Mouse (Mus musculus) gastrocnemius, adult 18-20 months (tissue): Measurements from ENCODE around the gene Srd5a1. TPM values are rescaled to one million over a fixed set of nuclear protein-coding genes. Genes with fewer than 3 reads are reported as not detected.
"Not testable (repeated sequence)": the region's sequence is repeated elsewhere in the genome, so short reads cannot be mapped to it uniquely, and the experiment has no call there.

Experiments used
- DNase-seq: peaks from one replicate; pipeline ENCODE4 v3.0.0; 2021; ENCODE audit warnings: low spot score
- long read RNA-seq, 2 experiments: library from polyadenylated mRNA; stranded (forward); transcript quantifications; one replicate each; pipeline ENCODE4 v2.0.0; 2021
- total RNA-seq, 2 experiments: library from RNA; stranded (reverse); gene quantifications; 2 replicates each; pipeline ENCODE4 v1.2.3; 2021

The Srd5a1 gene
- total RNA-seq: under 1 TPM in 1 of 2 experiments, not detected in 1; 0.28 TPM
- long read RNA-seq, experiment 1: 0 reads
- long read RNA-seq, experiment 2: 0 reads

DNA sequence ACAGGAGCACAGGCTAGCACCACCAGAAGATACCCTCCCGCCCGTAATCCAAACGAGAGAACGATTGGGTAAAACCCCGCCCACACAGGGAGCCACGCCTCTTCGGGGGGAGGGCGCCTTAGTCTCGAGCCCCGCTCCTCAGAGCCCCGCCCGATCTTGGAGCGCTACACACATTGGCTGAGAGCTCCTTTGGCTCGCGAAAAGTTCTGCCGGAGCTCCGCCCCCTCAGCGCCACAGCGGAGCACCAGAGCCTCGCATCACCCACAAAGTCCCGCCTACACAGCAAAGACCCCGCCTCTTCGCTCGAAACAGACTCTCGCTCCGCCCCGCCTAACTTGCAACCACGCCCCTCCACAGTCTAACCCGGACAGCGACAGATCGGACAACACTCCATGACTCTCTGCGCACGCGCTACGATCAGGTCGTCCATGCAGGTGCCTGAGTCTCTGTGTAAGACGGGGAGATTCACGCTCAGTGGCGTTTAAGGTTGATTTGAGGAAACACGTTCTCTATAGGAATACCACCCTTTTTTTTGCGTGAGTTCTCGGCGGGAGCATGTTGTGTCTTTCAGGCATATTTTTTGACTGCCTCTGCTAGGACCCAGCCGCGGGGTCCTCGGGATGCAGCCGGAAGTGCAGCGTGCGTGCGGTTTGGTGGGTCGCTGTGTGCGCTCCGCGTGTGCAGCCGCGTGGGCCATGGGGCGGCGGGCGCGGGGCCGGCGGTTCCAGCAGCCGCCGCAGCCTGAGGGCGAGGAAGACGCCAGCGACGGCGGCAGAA lies at the start of gene Srd5a1:
Gene Srd5a1, minus strand, starts transcription at position 45 of the 777 bp plus-strand sequence.
- peak; percentile 100 for DNase-seq

- no peak for DNase-seq
Observed at GRCm38 (mm10) chr13:69654508-69654907, 43.3 kb upstream of the Srd5a1 start.

DNA sequence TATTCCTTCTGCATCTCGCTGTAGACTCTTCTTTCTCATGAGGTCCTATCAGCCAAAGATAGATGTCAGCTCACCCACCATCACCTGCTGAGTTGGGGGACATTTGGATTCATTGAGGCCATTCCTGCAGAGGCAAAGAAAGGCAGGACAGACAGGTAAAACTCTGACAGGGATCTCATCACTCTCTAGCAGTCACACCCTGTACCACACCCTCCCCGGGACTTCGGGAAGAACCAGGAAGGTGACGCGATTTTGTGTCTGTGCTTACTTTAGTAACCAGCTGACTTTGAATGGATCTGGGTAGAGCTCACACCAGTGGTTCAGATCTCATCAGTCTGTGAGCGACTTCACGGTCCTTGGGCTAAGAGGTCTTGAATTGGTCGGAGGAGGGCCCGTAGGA lies 35.2 kb upstream of the Srd5a1 start:
- no peak for DNase-seq

DNA sequence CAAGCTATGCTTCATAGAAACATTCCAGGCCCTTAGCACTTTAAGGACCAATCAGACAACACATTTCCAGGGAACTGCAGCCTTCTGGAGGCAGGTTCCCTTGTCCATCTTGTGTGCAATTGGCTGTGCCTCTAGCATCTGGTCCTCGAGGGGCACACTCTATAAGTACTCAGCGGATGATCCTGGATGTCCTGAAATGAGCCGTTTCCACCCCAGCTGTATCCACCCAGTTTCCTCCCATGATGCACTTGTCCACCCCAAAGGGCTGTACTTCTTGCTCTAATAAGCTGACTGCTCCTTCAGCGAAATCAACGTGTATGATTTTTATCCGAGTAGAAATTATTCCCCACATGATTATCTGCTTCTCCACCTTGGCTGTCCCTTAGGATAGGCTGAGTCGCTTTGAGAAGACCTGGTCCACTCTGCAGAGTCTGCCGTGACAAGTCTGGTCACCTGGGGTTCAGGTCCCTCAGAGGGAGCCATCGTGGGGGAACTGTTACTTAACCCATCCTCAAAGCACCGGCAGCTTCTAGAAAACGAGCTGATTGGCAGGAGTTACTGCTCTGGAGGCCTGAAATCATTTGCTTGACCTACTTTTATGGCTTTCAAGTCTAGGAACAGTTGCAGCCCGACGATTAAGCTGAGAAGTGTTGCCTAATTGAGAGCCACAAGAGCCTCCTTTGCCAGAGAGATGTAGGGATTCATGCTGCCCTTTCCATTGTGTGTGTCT lies 34.6 kb upstream of the Srd5a1 start:
- no peak for DNase-seq

DNA sequence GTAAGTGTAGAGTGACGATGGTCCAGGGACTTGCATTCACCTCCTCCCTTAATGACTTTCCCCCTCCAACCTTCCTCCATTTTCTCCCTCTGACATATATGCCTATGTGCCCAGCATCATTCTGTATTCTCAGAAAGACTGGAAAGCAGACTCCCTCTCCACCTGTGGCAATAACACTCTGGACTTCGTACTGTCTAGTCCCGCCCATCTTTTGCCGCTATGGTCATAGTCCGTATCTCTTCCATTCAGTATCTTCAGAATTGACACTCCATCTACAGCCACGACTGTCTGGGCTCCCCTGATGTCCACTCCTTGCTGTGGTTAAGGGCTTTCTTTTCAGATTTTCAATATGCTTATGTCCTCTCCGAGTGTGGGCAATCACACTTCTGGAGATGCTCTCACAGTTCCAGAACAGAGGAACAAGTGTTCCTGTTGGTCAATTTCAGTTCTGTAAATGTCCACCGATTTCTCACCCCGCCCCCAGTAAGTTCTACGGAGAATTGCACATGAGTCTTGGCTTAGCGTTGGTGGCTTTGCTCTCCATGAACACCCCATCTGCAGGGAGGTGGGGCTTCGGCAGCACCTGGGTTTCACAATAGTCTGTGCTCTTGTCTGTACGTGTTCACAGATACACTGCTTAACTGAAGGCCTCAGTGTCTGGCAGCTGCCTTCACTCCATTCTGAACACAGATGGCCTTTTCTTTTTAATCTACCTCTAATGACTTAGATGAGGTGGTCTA lies 33.4 kb upstream of the Srd5a1 start:
- no peak for DNase-seq

DNA sequence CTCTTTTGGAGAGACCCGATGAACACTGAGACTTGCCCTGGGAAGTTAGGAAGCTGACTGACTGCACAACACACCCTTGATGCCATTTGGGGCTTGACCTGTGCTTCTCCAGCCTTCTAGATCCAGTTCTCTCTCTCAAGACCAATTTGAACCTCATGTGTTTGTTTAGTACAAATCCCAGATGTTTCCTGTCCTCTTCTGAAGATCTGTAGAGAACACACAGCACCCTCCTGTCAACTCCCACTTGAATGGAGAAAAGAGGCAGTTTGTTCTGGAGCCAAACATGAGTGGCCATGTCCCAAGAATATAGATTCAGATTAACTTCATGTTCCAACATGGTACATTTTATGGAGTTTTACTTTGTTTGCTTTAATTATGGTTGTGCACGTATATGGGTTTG lies 32.7 kb upstream of the Srd5a1 start:
- no peak for DNase-seq

DNA sequence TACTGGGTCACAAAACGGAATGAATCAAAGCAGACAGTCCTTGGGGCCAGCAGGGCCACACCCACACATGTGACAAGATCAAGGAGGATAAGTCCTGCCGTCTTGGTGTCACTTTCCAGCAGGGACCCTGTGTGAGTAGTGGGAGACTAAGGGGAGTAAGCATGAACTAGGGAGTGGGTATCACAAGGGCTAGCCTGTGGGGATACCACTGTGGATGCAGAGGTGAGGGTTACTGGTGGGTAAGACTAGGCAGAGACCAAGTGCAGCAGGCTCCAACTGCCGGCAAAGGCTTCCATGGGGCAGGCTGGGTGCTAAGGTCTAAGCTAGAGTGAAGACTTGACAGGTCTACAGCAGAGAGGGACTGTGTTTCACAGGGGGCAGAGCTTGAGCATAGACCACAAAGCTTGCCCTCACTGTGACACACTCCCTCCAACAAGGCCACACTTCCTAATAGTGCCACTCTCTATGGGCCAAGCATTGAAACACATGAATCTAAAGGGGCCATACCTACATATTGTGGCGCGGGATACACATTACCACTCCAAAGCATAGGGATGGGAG lies 31.5 kb upstream of the Srd5a1 start:
- no peak for DNase-seq

- no peak for DNase-seq
Observed at GRCm38 (mm10) chr13:69641017-69641416, 29.8 kb upstream of the Srd5a1 start.

DNA sequence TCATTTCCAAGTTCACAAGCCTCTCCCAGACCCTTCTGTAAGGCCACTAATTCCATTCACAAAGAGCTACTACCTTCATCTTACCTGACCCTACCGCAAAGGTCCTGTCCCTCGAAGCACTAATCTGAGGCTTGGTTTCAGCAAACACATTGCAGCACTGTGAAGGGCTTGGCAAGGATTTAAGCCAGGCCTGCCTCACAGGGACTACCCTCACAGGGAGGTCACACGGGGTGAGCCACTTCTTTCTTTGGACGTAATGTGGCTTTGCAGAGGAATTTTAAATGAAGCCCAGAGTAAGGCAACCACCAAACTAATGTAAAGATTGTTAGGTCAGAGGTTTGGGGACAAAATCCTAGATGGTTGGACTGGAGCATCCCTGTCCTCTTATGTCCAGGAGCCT lies 29.3 kb upstream of the Srd5a1 start:
- DNase-seq: no peak

DNA sequence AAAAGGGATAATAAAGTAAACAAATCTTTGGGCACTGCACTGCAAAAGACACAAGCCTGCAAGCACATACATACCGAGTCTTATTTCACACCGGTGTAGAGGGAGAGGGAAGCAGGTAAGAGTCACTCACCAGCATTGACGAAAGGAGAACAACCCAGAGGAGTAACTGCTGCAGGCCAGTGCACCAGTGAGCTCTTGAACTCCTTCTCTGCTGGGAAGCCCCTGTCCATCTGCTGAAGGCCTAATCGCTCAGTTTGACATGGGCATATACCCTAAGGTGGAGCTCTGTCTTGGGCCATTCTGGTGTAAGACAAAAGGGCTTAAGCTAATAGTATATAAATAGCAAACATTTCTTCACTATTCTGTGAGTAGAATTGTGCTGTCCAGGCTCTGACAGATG lies 28.9 kb upstream of the Srd5a1 start:
- no peak for DNase-seq

DNA sequence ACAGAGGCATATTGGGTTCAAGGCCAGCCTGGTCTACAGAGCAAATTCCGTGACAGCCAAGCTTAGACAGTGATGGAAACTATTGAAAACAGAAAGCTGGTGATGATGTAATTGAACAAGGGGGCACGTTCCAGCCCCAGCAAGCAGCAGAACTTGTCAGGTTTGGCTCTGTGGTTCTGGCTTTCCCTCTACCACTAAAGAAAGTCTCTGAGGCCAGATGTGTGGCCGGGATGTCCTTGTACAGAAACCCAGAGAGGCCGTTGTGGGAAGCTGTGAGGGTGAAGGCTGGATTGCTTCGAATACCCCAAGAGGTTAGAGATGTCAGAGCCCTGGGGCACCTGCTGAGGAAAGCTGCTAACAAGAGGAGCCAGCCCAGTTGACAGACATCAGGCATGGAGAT lies 28.0 kb upstream of the Srd5a1 start:
- no peak for DNase-seq

GRCm38 (mm10) chr13:69638108-69638626 lies 26.9 kb upstream of the Srd5a1 start:
- no peak for DNase-seq

GRCm38 (mm10) chr13:69637657-69638056 lies 26.4 kb upstream of the Srd5a1 start:
- DNase-seq: no peak

DNA sequence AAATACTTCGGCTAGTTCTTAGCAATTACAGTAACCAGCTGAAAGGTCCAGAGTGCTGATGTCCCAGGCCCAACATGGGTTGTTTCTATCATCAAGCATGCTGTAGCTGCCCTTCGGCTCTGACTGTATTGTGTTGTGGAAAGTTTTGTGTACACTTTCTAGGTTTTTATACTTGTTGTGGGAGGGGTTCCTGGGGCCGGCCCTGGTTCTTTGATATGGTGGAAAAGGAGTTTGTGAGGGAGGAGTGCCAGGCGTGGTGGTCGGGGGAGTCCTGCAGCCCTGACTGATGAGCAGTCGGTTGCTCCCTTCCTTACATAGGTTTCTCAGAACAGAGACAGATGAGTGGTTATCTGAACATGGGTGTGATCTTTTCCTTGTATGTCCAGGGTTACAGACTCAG lies 25.6 kb upstream of the Srd5a1 start:
- DNase-seq: no peak

DNA sequence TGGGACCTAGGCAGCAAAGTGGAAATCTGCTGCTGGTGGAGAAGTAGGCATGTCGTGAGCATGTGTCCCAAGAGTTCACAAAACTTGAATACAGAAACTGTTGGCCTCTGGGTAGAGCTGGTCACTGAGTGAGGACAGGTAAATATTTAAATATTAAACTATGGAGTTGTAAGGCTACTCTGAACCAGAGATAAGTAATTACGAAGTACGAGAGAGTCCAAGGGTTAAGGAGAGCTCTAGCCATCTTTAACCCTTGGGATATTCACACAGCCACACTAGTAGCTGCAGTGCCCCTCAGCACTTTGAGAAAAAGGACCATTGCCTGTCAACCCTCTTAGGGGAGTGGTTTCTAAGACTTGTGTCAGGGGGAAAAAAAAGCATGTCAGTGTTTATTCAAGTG lies 25.1 kb upstream of the Srd5a1 start:
- DNase-seq: no peak

GRCm38 (mm10) chr13:69635836-69636235 lies 24.6 kb upstream of the Srd5a1 start:
- not testable (repeated sequence) for DNase-seq

DNA sequence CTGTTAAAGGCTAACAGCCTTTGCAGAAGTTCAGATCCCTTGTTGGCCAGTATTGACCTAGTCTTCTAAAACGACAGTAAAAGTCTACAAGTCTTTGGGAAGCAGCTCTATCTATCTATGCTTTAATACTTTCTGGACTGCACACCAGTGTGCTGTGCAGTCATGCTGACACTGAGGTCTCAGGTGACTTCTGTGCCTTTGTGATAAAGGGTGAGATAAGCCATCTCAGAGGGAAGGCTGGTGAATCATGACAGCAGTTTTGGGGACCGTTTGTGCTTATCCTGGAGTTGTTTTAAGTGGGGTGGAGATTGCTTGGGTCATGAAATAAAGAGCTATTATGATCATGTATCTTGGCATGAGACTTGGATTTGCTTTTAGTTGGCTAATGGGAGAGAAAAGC lies 22.7 kb upstream of the Srd5a1 start:
- no peak for DNase-seq

- DNase-seq: no peak
Observed at GRCm38 (mm10) chr13:69633551-69633950, 22.3 kb upstream of the Srd5a1 start.

GRCm38 (mm10) chr13:69631659-69632058 lies 20.4 kb upstream of the Srd5a1 start:
- no peak for DNase-seq

- DNase-seq: no peak
Observed at GRCm38 (mm10) chr13:69631111-69631510, 19.9 kb upstream of the Srd5a1 start.

DNA sequence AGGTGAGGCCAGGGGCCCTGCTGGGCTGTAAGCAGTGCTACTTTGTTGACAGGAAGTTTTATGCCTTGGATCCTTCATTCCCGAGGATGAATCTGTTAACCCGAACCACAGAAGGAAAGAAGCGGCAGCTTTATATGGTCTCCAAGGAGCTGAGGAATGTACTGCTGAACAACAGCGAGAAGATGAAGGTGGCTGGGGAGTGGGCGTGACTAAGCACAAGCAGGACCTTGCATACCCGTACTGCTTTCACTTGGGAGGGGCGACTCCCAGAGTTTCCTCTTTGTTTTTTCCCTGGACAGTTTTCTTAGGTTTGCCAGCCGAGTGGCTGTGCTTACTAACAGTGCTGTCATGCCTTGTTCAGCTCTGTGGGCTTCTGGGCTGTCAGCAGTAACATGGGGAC lies 19.3 kb upstream of the Srd5a1 start:
- no peak for DNase-seq

DNA sequence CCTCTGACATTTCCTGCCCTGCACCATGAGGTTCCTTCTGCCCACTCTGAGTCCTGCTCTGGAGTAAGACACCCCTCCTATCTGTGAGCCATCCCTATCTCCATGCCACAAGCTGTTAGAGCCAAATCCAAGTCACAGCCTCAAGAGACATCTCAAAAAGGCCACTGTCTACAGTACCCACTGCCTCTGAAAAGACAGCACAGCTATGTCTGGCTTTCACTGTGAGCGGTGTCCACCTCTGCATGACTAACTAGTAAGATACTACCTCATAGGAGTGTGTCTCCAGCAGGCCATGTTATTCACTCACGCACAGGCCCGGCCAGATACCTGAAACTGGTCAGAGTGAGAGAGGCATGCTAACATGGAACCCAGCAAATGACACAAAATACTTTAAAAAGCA lies 16.7 kb upstream of the Srd5a1 start:
- DNase-seq: no peak
